Mouse (Mus musculus): ENCODE measurements around the gene Igf1.

The Igf1 gene

DNA sequence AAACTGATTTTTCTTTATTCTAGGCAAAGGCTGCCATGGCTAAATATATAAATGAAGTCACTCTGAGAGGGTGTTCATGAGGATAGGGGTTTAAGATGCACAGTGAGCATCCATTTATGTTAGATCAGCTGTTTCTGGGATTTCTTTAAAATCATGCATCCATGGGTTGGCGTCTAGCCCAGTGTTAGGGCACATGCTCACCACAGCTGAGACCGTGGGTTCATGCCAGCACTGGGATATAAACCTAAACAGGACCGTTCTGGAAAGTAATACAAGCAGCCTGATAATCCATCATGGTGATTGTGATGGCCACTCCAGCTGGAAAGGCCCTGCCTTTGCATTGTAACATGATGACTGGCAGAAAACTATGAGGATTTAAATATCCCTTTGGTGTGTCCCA is 128.1 kb downstream of the Igf1 start:
- H3K9me3 ChIP-seq (ENCODE audit: low read length): no peaks in the 10 kb centered on the region
- H3K4me3 ChIP-seq (replicated peaks; ENCODE audit: low read length): no peak overlapping the region
- no peaks in the 10 kb centered on the region for H3K27me3 ChIP-seq (ENCODE audit: insufficient read depth, low read length)
- no peak for TF ChIP-seq POU5F1 (IDR thresholded peaks at IDR 0.05; ENCODE audit: borderline replicate concordance, low read length)
- no peak for TF ChIP-seq NANOG (IDR thresholded peaks at IDR 0.05; ENCODE audit: borderline replicate concordance, low read length)
- TF ChIP-seq CTCF (conservative IDR thresholded peaks at IDR 0.05; ENCODE audit: low read length): no peak
- no peaks in the 10 kb centered on the region for H3K4me1 ChIP-seq (replicated peaks; ENCODE audit: low read depth, low read length)
- H3K36me3 ChIP-seq (ENCODE audit: insufficient read depth, low read length): no peaks in the 10 kb centered on the region

Data from E14TG2a.4 (cell line).